Mouse (Mus musculus) gastrocnemius, adult 18-20 months (tissue): Measurements from ENCODE around the gene Tnnt2. TPM values are rescaled to one million over a fixed set of nuclear protein-coding genes. Genes with fewer than 3 reads are reported as not detected.

Experiments used
- DNase-seq: peaks from one replicate; pipeline ENCODE4 v3.0.0; 2021; ENCODE audit warnings: low spot score
- long read RNA-seq, 2 experiments: library from polyadenylated mRNA; stranded (forward); transcript quantifications; one replicate each; pipeline ENCODE4 v2.0.0; 2021
- total RNA-seq, 2 experiments: library from RNA; stranded (reverse); gene quantifications; 2 replicates each; pipeline ENCODE4 v1.2.3; 2021

The Tnnt2 gene
- 1 to 10 TPM; 3.3 to 4.3 TPM for total RNA-seq
- long read RNA-seq, experiment 1, partial matches to known transcripts = 1 of 2 reads
- long read RNA-seq, experiment 1, other reads (novel, unspliced or antisense) = 1 of 2 reads
- long read RNA-seq, experiment 2, partial matches to known transcripts = 0 of 1 reads
- long read RNA-seq, experiment 2, other reads (novel, unspliced or antisense) = 1 of 1 reads

GRCm38 (mm10) chr1:135835716-135836483, at the start of gene Tnnt2:
Tnnt2 (plus strand) TSS chr1:135836354.
- no peak for DNase-seq

GRCm38 (mm10) chr1:135787799-135788198, 48.4 kb upstream of the Tnnt2 start:
- DNase-seq = peak; percentile 83

GRCm38 (mm10) chr1:135788708-135789107, 47.4 kb upstream of the Tnnt2 start:
- no peak for DNase-seq

GRCm38 (mm10) chr1:135789815-135790214, 46.3 kb upstream of the Tnnt2 start:
- DNase-seq = peak; percentile 69

GRCm38 (mm10) chr1:135792143-135792939, 43.8 kb upstream of the Tnnt2 start:
- DNase-seq = no peak

- DNase-seq = no peak
Observed at GRCm38 (mm10) chr1:135793370-135794215, 42.6 kb upstream of the Tnnt2 start.

- peak; percentile 56 for DNase-seq
Observed at GRCm38 (mm10) chr1:135794216-135795134, 41.7 kb upstream of the Tnnt2 start.

GRCm38 (mm10) chr1:135798492-135798891, 37.7 kb upstream of the Tnnt2 start:
- DNase-seq = no peak

- no peak for DNase-seq
Observed at GRCm38 (mm10) chr1:135799109-135799627, 37.0 kb upstream of the Tnnt2 start.

- no peak for DNase-seq
Observed at GRCm38 (mm10) chr1:135800192-135800950, 35.8 kb upstream of the Tnnt2 start.

GRCm38 (mm10) chr1:135807546-135807945, 28.6 kb upstream of the Tnnt2 start:
- no peak for DNase-seq

GRCm38 (mm10) chr1:135810180-135810579, 26.0 kb upstream of the Tnnt2 start:
- no peak for DNase-seq

GRCm38 (mm10) chr1:135811016-135811646, 25.0 kb upstream of the Tnnt2 start:
- DNase-seq = peak; percentile 74

GRCm38 (mm10) chr1:135812205-135812604, 23.9 kb upstream of the Tnnt2 start:
- no peak for DNase-seq

- no peak for DNase-seq
Observed at GRCm38 (mm10) chr1:135812618-135813017, 23.5 kb upstream of the Tnnt2 start.

- DNase-seq = no peak
Observed at GRCm38 (mm10) chr1:135813071-135813470, 23.1 kb upstream of the Tnnt2 start.

GRCm38 (mm10) chr1:135813687-135814395, 22.3 kb upstream of the Tnnt2 start:
- DNase-seq = no peak

GRCm38 (mm10) chr1:135814531-135814930, 21.6 kb upstream of the Tnnt2 start:
- DNase-seq = no peak
